Mouse (Mus musculus): Measurements from ENCODE around the gene Pllp.

The Pllp gene

DNA sequence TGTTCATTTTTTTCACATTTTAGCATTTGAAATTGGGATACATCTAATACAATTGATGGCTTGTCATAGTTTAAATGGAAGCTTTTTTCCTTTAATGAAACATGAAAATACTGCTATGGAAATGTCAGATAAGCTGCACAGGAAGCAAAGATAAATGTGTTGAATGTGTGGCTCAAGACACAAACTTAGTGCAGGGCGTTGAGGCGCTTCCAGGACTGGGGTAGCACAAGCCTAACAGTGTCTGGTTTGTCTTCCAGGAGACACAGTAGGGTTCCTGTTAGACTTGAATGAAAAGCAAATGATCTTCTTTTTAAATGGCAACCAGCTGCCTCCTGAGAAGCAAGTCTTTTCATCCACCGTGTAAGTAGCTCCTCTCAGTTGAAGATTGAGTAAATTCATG lies 46.6 kb downstream of the Pllp start:
- no peak for DNase-seq (ENCODE audit: low spot score in 2 of 2)

GRCm38 (mm10) chr8:94646165-94646564 lies 49.9 kb downstream of the Pllp start:
- DNase-seq (ENCODE audit: low spot score in 2 of 2), result no peak

DNA sequence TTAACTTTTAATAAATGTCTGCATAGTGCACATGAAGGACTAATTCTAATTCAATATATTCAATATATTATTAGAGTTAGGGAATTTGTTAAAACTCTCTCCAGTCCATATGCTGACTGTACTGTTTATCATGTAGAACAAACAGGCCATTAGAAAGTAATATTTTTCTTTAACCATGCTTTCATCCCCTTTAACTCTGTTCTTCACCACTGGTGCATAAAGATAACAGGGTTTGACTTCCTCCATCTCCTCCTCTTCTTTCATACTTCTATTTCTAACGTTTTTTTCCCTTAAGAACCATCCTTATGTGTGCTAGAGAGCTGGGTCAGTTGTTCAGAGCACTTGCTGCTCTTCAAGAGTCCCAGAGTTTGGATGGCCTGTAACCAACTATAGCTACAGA lies 50.9 kb downstream of the Pllp start:
- DNase-seq (ENCODE audit: low spot score in 2 of 2), result no peak

DNA sequence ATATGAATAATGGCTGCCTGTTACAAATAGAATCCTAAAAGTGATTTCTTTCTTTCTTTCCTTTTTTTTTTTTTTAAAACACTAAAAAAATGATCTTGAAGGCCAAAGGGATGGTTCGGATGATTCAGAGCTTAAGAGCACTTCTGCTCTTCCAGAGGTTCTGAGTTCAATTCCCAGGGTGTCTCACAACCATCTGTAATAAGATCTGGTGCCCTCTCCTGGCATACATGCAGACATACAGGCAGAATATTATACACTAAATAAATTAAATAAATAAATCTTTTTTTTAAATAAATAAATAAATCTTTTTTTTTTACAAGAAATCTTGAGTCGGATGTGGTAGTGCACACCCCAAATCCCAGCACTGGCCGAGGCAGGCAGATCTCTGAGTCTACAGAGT lies 54.1 kb downstream of the Pllp start:
- DNase-seq (ENCODE audit: low spot score in 2 of 2), result no peak

GRCm38 (mm10) chr8:94641183-94641582 lies 54.9 kb downstream of the Pllp start:
- no peak for DNase-seq (ENCODE audit: low spot score in 2 of 2)

DNA sequence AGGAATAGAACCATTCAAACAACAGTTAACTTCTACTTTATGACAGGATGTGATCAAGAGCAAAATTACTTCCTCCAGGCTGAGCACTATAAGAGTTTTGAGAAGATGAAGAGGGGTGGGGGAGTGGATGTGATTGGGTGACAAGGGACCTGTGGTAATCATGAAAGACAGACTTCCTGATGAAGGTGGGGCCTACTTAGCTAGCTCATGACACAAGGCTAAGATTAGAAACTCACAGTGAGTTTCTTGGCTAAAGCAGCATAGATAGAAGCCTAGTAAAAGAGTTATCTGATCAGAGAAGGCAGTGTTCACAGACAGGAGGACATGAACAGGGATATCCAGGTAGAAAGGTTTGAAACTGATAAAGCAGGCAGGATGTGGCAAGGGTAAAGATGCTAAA lies 61.9 kb downstream of the Pllp start:
- no peak for DNase-seq (ENCODE audit: low spot score in 2 of 2)

DNA sequence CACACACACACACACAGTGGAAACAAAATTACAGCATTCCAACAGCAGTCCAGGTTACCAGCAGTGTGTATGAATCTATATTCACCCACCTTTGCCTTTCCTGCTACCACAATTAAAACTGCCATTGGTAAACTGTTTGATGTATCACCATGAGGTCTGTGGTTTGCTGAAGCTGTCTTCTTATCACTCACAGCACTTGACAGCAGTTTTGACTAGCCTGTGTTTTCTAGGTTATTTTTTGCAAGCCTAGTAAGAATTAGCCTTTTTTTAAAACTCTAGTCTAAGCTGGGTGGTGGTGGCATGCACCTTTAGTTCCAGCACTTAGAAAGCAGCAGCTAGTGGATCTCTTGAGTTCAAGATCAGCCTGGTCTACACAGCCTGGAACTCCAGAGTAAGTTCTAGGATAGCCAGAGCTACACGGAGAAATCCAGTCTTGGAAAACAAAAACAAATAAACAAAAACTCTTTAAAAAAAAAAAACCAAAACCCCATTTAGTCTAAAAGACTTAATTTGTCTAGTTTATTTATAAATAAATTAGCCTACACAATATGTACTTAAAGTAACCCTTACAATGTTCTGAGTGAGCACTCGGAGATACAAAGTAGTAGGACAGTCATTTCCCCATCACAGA lies 62.4 kb downstream of the Pllp start:
- no peak for DNase-seq (ENCODE audit: low spot score in 2 of 2)
